Mouse (Mus musculus) intestine, embryonic 16.5 days (tissue): ENCODE results near the gene Cd83. TPM values are rescaled to one million over a fixed set of nuclear protein-coding genes. Genes with fewer than 3 reads are reported as not detected.

Source experiments
- ATAC-seq: fragments of 200-750 bp; cut with Nextera tagmentation; 2 replicates; pipeline ENCODE4 v1.8.0; 2017; ENCODE audit warnings: moderate TSS enrichment, moderate library complexity
- H3K27ac ChIP-seq: fragments of 300-500 bp; sonication (generic); 2 replicates; pipeline ENCODE4 v1.5.1; 2014; ENCODE audit warnings: mild to moderate bottlenecking, low read length
- H3K27me3 ChIP-seq: fragments of 300-500 bp; sonication (generic); replicated peaks from 2 replicates; pipeline ENCODE4 v1.6.1; 2014; ENCODE audit warnings: low read length, control low read depth, mixed read lengths; ENCODE audit not compliant: control insufficient read depth, insufficient read depth
- H3K36me3 ChIP-seq: fragments of 300-500 bp; sonication (generic); 2 replicates; pipeline ENCODE4 v1.6.1; 2014; ENCODE audit warnings: low read length, control low read depth; ENCODE audit not compliant: control insufficient read depth, insufficient read depth
- H3K4me1 ChIP-seq: fragments of 300-500 bp; sonication (generic); 2 replicates; pipeline ENCODE4 v1.6.1; 2014; ENCODE audit warnings: low read length, control low read depth, mixed read lengths; ENCODE audit not compliant: control insufficient read depth, insufficient read depth
- H3K4me2 ChIP-seq: fragments of 300-500 bp; sonication (generic); 2 replicates; pipeline ENCODE4 v1.6.1; 2014; ENCODE audit warnings: low read depth, low read length, control low read depth
- H3K4me3 ChIP-seq: fragments of 300-500 bp; sonication (generic); 2 replicates; pipeline ENCODE4 v1.5.1; 2014; ENCODE audit warnings: mild to moderate bottlenecking, low read length
- H3K9ac ChIP-seq: fragments of 300-500 bp; sonication (generic); 2 replicates; pipeline ENCODE4 v1.6.1; 2014; ENCODE audit warnings: low read depth, low read length
- H3K9me3 ChIP-seq: fragments of 300-500 bp; sonication (generic); 2 replicates; pipeline ENCODE4 v1.6.1; 2016; ENCODE audit warnings: low read length, control low read depth; ENCODE audit not compliant: control insufficient read depth
- WGBS: fragments of 180-500 bp; shearing (Covaris S2); extraction: QIAGEN DNeasy Blood & Tissue Kit; methylation state at CpG from one replicate; pipeline ENCODE4 v1.1.7; 2014; 5-methylcytosine and 5-hydroxymethylcytosine counted together
- polyA plus RNA-seq: library from polyadenylated mRNA; unstranded; fragments of >200 nt; fragmentation: Nextera tagmentation; extraction: Ambion mirVana; gene quantifications from 2 replicates; pipeline ENCODE4 v1.2.1, GENCODE M21; 2015

Cd83 gene
- polyA plus RNA-seq, 1 experiment from 2014 or later: 9.6 TPM

GRCm38 (mm10) chr13:43845151-43845550, 60.6 kb downstream of the Cd83 start:
- no peaks in the 10 kb centered on the region for H3K4me1 ChIP-seq
- ATAC-seq: no peak
- H3K27me3 ChIP-seq: no peaks in the 10 kb centered on the region
- H3K27ac ChIP-seq: no peak overlapping the region
- 75% methylated on average over 5 of the region's 5 CpGs for WGBS
- no peaks in the 10 kb centered on the region for H3K9me3 ChIP-seq
- no peak overlapping the region for H3K9ac ChIP-seq
- no peak overlapping the region for H3K4me2 ChIP-seq
- H3K4me3 ChIP-seq: no peak overlapping the region
- no peaks in the 10 kb centered on the region for H3K36me3 ChIP-seq

GRCm38 (mm10) chr13:43847186-43847585, 62.6 kb downstream of the Cd83 start:
- H3K4me1 ChIP-seq: no peaks in the 10 kb centered on the region
- H3K4me3 ChIP-seq: no peak overlapping the region
- H3K9me3 ChIP-seq: no peaks in the 10 kb centered on the region
- no peaks in the 10 kb centered on the region for H3K27me3 ChIP-seq
- no peak overlapping the region for H3K27ac ChIP-seq
- no peak overlapping the region for H3K4me2 ChIP-seq
- H3K36me3 ChIP-seq: no peaks in the 10 kb centered on the region
- WGBS: 84% methylated on average over 7 of the region's 7 CpGs
- no peak overlapping the region for H3K9ac ChIP-seq
- no peak for ATAC-seq

- Histone ChIP-seq H3K27ac (no peak overlapping the region), H3K36me3 (no peaks in the 10 kb centered on the region), H3K4me1 (no peaks in the 10 kb centered on the region), H3K4me2 (no peak overlapping the region), H3K9ac (no peak overlapping the region), H3K27me3 (no peaks in the 10 kb centered on the region), H3K4me3 (no peak overlapping the region), H3K9me3 (no peaks in the 10 kb centered on the region)
- WGBS: 49% methylated on average over 4 of the region's 4 CpGs
- ATAC-seq: no peak
Measured at GRCm38 (mm10) chr13:43849816-43850215, 65.2 kb downstream of the Cd83 start.

- Histone ChIP-seq H3K27me3 (no peaks in the 10 kb centered on the region), H3K9me3 (no peaks in the 10 kb centered on the region), H3K9ac (no peak overlapping the region), H3K4me2 (no peak overlapping the region), H3K4me1 (no peaks in the 10 kb centered on the region), H3K36me3 (no peaks in the 10 kb centered on the region), H3K4me3 (no peak overlapping the region), H3K27ac (no peak overlapping the region)
- WGBS: 66% methylated on average over 4 of the region's 4 CpGs
- no peak for ATAC-seq
Measured at GRCm38 (mm10) chr13:43851108-43851507, 66.5 kb downstream of the Cd83 start.

Other genes starting within 250 kb of the Cd83 start
- gene Mcur1, start 224.6 kb upstream of the Cd83 start, polyA plus RNA-seq: 8.6 and 9.1 TPM in 2 replicates
- 0.61 and 1.1 TPM in 2 replicates for gene Rnf182, start 169.1 kb upstream of the Cd83 start, polyA plus RNA-seq